Mouse (Mus musculus) limb, embryonic 15.5 days (tissue): ENCODE data around the gene Nploc4. TPM values are rescaled to one million over a fixed set of nuclear protein-coding genes. Genes with fewer than 3 reads are reported as not detected.
"Not testable (repeated sequence)": the region's sequence is repeated elsewhere in the genome, so short reads cannot be mapped to it uniquely, and the experiment has no call there.

Experiments
- ATAC-seq: fragments of 200-750 bp; cut with Nextera tagmentation; 2 replicates; pipeline ENCODE4 v1.8.0; 2017; ENCODE audit warnings: low read depth, moderate TSS enrichment; ENCODE audit not compliant: insufficient number of reproducible peaks, low FRiP score, low TSS enrichment
- H3K27ac ChIP-seq: fragments of 300-500 bp; sonication (generic); 2 replicates; pipeline ENCODE4 v1.5.1; 2015; ENCODE audit warnings: moderate library complexity, mild to moderate bottlenecking, inconsistent platforms
- H3K27me3 ChIP-seq: fragments of 300-500 bp; sonication (generic); 2 replicates; pipeline ENCODE4 v1.6.1; 2015; ENCODE audit warnings: inconsistent platforms
- H3K36me3 ChIP-seq: fragments of 300-500 bp; sonication (generic); 2 replicates; pipeline ENCODE4 v1.6.1; 2015; ENCODE audit warnings: inconsistent platforms
- H3K4me1 ChIP-seq: fragments of 300-500 bp; sonication (generic); 2 replicates; pipeline ENCODE4 v1.6.1; 2015; ENCODE audit warnings: inconsistent platforms
- H3K4me2 ChIP-seq: fragments of 300-500 bp; sonication (generic); 2 replicates; pipeline ENCODE4 v1.6.1; 2015; ENCODE audit warnings: mild to moderate bottlenecking, inconsistent platforms
- H3K4me3 ChIP-seq: fragments of 300-500 bp; sonication (generic); 2 replicates; pipeline ENCODE4 v1.5.1; 2015; ENCODE audit warnings: mild to moderate bottlenecking, inconsistent platforms
- H3K9ac ChIP-seq: fragments of 300-500 bp; sonication (generic); 2 replicates; pipeline ENCODE4 v1.6.1; 2015; ENCODE audit warnings: inconsistent platforms
- H3K9me3 ChIP-seq: fragments of 300-500 bp; sonication (generic); 2 replicates; pipeline ENCODE4 v1.6.1; 2016; ENCODE audit warnings: inconsistent platforms
- WGBS: fragments of 180-500 bp; shearing (Covaris S2); methylation state at CpG from one replicate; pipeline ENCODE4 v1.1.7; 2015; 5-methylcytosine and 5-hydroxymethylcytosine counted together
- polyA plus RNA-seq: library from polyadenylated mRNA; unstranded; fragments of >200 nt; fragmentation: Nextera tagmentation; extraction: Ambion mirVana; gene quantifications from 2 replicates; pipeline ENCODE4 v1.2.1, GENCODE M21; 2015

The Nploc4 gene
- polyA plus RNA-seq, 1 experiment from 2014 or later, result 30.8 TPM

GRCm38 (mm10) chr11:120348684-120349370 lies 88.7 kb downstream of the Nploc4 start:
- peaks cover 13% of the 10 kb centered on the region for H3K36me3 ChIP-seq
- H3K9ac ChIP-seq, result peak overlapping the region; percentile 87
- H3K4me1 ChIP-seq, result peaks cover 55% of the 10 kb centered on the region
- ATAC-seq, result no peak; the same call in 1 of the 2 replicates
- H3K27me3 ChIP-seq, result no peaks in the 10 kb centered on the region
- peak overlapping the region; percentile 87 for H3K4me2 ChIP-seq
- 2% methylated on average over 42 of the region's 53 CpGs for WGBS
- H3K9me3 ChIP-seq, result no peaks in the 10 kb centered on the region
- H3K4me3 ChIP-seq, result peak overlapping the region; percentile 98
- H3K27ac ChIP-seq, result peak overlapping the region; percentile 99

- Histone ChIP-seq H3K9ac (peak within 1 kb of the TSS; percentile 100), H3K27ac (peak within 1 kb of the TSS; percentile 99), H3K4me3 (peak within 1 kb of the TSS; percentile 98), H3K4me2 (peak within 1 kb of the TSS; percentile 87), H3K4me1 (peaks cover 48% of the 10 kb centered on the region), H3K9me3 (no peaks in the 10 kb centered on the region), H3K27me3 (no peaks in the 10 kb centered on the region), H3K36me3 (peaks cover 13% of the 10 kb centered on the region)
- ATAC-seq, result peak; percentile 80
- WGBS, result 7% methylated on average over 71 of the region's 103 CpGs
These were observed 89.5 kb downstream of the Nploc4 start, which contains the start of gene Actg1 for GRCm38 (mm10) chr11:120347791-120348683. Actg1 (minus strand) TSS chr11:120348542.

GRCm38 (mm10) chr11:120347301-120347700 lies 90.2 kb downstream of the Nploc4 start:
- Histone ChIP-seq H3K4me2 (peak overlapping the region; percentile 74), H3K4me1 (peaks cover 40% of the 10 kb centered on the region), H3K27me3 (no peaks in the 10 kb centered on the region), H3K27ac (peak overlapping the region; percentile 99), H3K4me3 (peak overlapping the region; percentile 98), H3K9ac (peak overlapping the region; percentile 100), H3K9me3 (no peaks in the 10 kb centered on the region), H3K36me3 (peaks cover 13% of the 10 kb centered on the region)
- WGBS, result 2% methylated on average over 10 of the region's 10 CpGs
- ATAC-seq, result no peak

GRCm38 (mm10) chr11:120346383-120347034 lies 91.0 kb downstream of the Nploc4 start:
- ATAC-seq, result not testable (repeated sequence)

GRCm38 (mm10) chr11:120345067-120345681 lies 92.3 kb downstream of the Nploc4 start:
- WGBS, result 32% methylated on average over 1 of the region's 1 CpGs
- peaks cover 22% of the 10 kb centered on the region for H3K4me1 ChIP-seq
- H3K9ac ChIP-seq, result no peak overlapping the region
- H3K4me3 ChIP-seq, result peak overlapping the region; percentile 6; the same call in 1 of the 2 replicates
- H3K27me3 ChIP-seq, result no peaks in the 10 kb centered on the region
- peak overlapping the region; percentile 17; the same call in 1 of the 2 replicates for H3K4me2 ChIP-seq
- no peaks in the 10 kb centered on the region for H3K9me3 ChIP-seq
- H3K36me3 ChIP-seq, result peaks cover 13% of the 10 kb centered on the region
- ATAC-seq, result no peak
- H3K27ac ChIP-seq, result peak overlapping the region; percentile 48

More at GRCm38 (mm10) chr11:120346383-120347034, 91.0 kb downstream of the Nploc4 start:
- not testable (repeated sequence) for H3K9me3 ChIP-seq, H3K27me3 ChIP-seq, H3K27ac ChIP-seq
- Histone ChIP-seq H3K4me1 (peaks cover 33% of the 10 kb centered on the region), H3K4me3 (peak overlapping the region; percentile 42), H3K9ac (0 out of 2 replicates have a peak overlapping the region, but pooled peaks have one; percentile 28), H3K4me2 (peak overlapping the region; percentile 55), H3K36me3 (peaks cover 13% of the 10 kb centered on the region)
- 36% methylated on average over 11 of the region's 13 CpGs for WGBS

GRCm38 (mm10) chr11:120344310-120344920 lies 93.1 kb downstream of the Nploc4 start:
- Histone ChIP-seq H3K4me2 (no peak overlapping the region), H3K9ac (no peak overlapping the region), H3K4me3 (no peak overlapping the region), H3K9me3 (no peaks in the 10 kb centered on the region), H3K4me1 (peaks cover 15% of the 10 kb centered on the region), H3K27ac (peak overlapping the region; percentile 28), H3K36me3 (peaks cover 13% of the 10 kb centered on the region), H3K27me3 (no peaks in the 10 kb centered on the region)
- WGBS, result 56% methylated on average over 5 of the region's 5 CpGs
- ATAC-seq, result no peak

- Histone ChIP-seq H3K4me2 (no peak overlapping the region), H3K9me3 (no peaks in the 10 kb centered on the region), H3K36me3 (peaks cover 13% of the 10 kb centered on the region), H3K9ac (no peak overlapping the region), H3K4me3 (no peak overlapping the region), H3K27me3 (no peaks in the 10 kb centered on the region), H3K4me1 (peaks cover 11% of the 10 kb centered on the region), H3K27ac (peak overlapping the region; percentile 38)
- 75% methylated on average over 5 of the region's 5 CpGs for WGBS
- no peak for ATAC-seq
These were observed 93.8 kb downstream of the Nploc4 start for GRCm38 (mm10) chr11:120343519-120344309.

- H3K27me3 ChIP-seq, result no peaks in the 10 kb centered on the region
- no peak overlapping the region for H3K4me2 ChIP-seq
- no peaks in the 10 kb centered on the region for H3K9me3 ChIP-seq
- 92% methylated on average over 5 of the region's 5 CpGs for whole genome bisulfite sequencing
- no peak overlapping the region for H3K27ac ChIP-seq
- H3K9ac ChIP-seq, result no peak overlapping the region
- no peak overlapping the region for H3K4me3 ChIP-seq
- no peak for ATAC-seq
- H3K4me1 ChIP-seq, result peaks cover 11% of the 10 kb centered on the region
- peaks cover 13% of the 10 kb centered on the region for H3K36me3 ChIP-seq
These were observed 94.8 kb downstream of the Nploc4 start for GRCm38 (mm10) chr11:120342656-120343160.

- Histone ChIP-seq H3K4me1 (peaks cover 10% of the 10 kb centered on the region), H3K9ac (no peak overlapping the region), H3K36me3 (peaks cover 12% of the 10 kb centered on the region), H3K27me3 (no peaks in the 10 kb centered on the region), H3K9me3 (no peaks in the 10 kb centered on the region), H3K27ac (no peak overlapping the region), H3K4me2 (no peak overlapping the region), H3K4me3 (no peak overlapping the region)
- ATAC-seq, result no peak
- 83% methylated on average over 4 of the region's 4 CpGs for WGBS
These were observed 95.8 kb downstream of the Nploc4 start for GRCm38 (mm10) chr11:120341661-120342060.

- peaks cover 2% of the 10 kb centered on the region; the same call in 1 of the 2 replicates for H3K4me1 ChIP-seq
- 90% methylated on average over 10 of the region's 10 CpGs for WGBS
- H3K4me3 ChIP-seq, result no peak overlapping the region
- peaks cover 5% of the 10 kb centered on the region for H3K36me3 ChIP-seq
- ATAC-seq, result no peak
- H3K9me3 ChIP-seq, result no peaks in the 10 kb centered on the region
- no peak overlapping the region for H3K27ac ChIP-seq
- no peak overlapping the region for H3K9ac ChIP-seq
- H3K4me2 ChIP-seq, result no peak overlapping the region
- no peaks in the 10 kb centered on the region for H3K27me3 ChIP-seq
These were observed 97.5 kb downstream of the Nploc4 start for GRCm38 (mm10) chr11:120339978-120340513.
